In the genomic region with DNA sequence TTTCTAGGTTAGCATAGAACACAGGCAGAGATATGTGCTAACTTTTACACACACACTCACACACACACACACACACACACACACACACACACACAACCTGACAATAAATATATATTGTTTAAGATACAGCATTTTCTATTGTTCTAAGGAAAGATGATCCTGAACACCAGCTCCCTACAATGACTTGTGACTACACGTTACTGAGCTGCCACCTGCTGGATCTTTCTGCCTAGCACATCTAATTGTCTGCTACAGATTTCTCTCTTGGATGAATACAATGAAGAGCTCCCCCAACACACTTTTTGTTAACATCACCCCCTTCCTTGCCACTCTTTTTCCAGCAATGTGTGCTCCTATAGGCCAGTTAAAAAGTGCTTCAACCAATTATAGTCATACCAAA, we compare ENCODE assay signal across 9 mouse cellular contexts. TPM values are rescaled to one million over a fixed set of nuclear protein-coding genes. Genes with fewer than 3 reads are reported as not detected.
DNase-seq lines count a peak whose midpoint lies in the region; ATAC-seq and TF ChIP-seq lines count a peak whose summit lies in the region.
"Had no signal": no experiment of that assay in that cellular context is flagged by ENCODE, and none has a peak within 500 bp of the region (broad histone marks: within the 10 kb centered on the region; RNA-seq: fewer than 3 reads in every experiment).

No protein-coding gene starts in this region.

- peak; percentile 50 for DNase-seq in heart, postnatal 0 days (ENCODE audit: low spot score)
- no peak for DNase-seq in heart, adult 8-10 months (ENCODE audit: low spot score)
- peak; percentile 35 for DNase-seq in MEL-GATA-1-ER (ENCODE audit: extremely low read depth, low read depth)
- DNase-seq in cerebellum, postnatal 25 days: peak; percentile 71 to 83
- peak; percentile 69 to 77 for DNase-seq in layer of hippocampus, postnatal 14 days (ENCODE audit: low spot score in 2 of 2)
- DNase-seq in telencephalon, adult 2 months (ENCODE audit: low read depth, low spot score): peak; percentile 52

- H3K9ac ChIP-seq in heart, postnatal 0 days (replicated peaks; ENCODE audit: low read depth, low read length): no peak overlapping the region
- no peak overlapping the region for H3K9ac ChIP-seq in midbrain, embryonic 12.5 days (replicated peaks)
- H3K9ac ChIP-seq: limb, embryonic 15.5 days had no signal

- no peaks in the 10 kb centered on the region for H3K36me3 ChIP-seq in heart, postnatal 0 days (replicated peaks; ENCODE audit: control insufficient read depth, insufficient read depth, low read length)
- H3K36me3 ChIP-seq in midbrain, embryonic 12.5 days: no peaks in the 10 kb centered on the region
- H3K36me3 ChIP-seq: limb, embryonic 15.5 days had no signal

- TF ChIP-seq EP300 in heart, postnatal 0 days (IDR thresholded peaks at IDR 0.05; ENCODE audit: low read depth): no peak

- ATAC-seq in heart, postnatal 0 days (ENCODE audit: insufficient read depth, low read depth): 0 out of 2 replicates have a peak, but pooled peaks have one; percentile 58
- peak; percentile 73 for ATAC-seq in granulocyte monocyte progenitor cell, adult 5-6 weeks (replicated peaks; ENCODE audit: poor library complexity, severe bottlenecking)
- peak; percentile 68 for ATAC-seq in midbrain, embryonic 12.5 days (ENCODE audit: low FRiP score, low read depth)

- H3K4me3 ChIP-seq in heart, postnatal 0 days (ENCODE audit: low read depth, low read length): no peak overlapping the region
- no peak overlapping the region for H3K4me3 ChIP-seq in midbrain, embryonic 12.5 days
- H3K4me3 ChIP-seq: limb, embryonic 15.5 days had no signal

- H3K27me3 ChIP-seq in heart, postnatal 0 days (ENCODE audit: control insufficient read depth, insufficient read depth, low read length): no peaks in the 10 kb centered on the region
- peaks cover 5% of the 10 kb centered on the region for H3K27me3 ChIP-seq in midbrain, embryonic 12.5 days
- H3K27me3 ChIP-seq: limb, embryonic 15.5 days had no signal

- H3K4me2 ChIP-seq in heart, postnatal 0 days (ENCODE audit: low read depth, low read length): no peak overlapping the region
- no peak overlapping the region for H3K4me2 ChIP-seq in midbrain, embryonic 12.5 days (replicated peaks)
- H3K4me2 ChIP-seq: limb, embryonic 15.5 days had no signal

- H3K9me3 ChIP-seq in heart, postnatal 0 days (replicated peaks; ENCODE audit: control insufficient read depth, low read length): no peaks in the 10 kb centered on the region
- no peaks in the 10 kb centered on the region for H3K9me3 ChIP-seq in midbrain, embryonic 12.5 days
- H3K9me3 ChIP-seq: limb, embryonic 15.5 days had no signal

- TF ChIP-seq CTCF in heart, postnatal 0 days (IDR thresholded peaks at IDR 0.05; ENCODE audit: low read depth): peak; percentile 81

- H3K4me1 ChIP-seq in heart, postnatal 0 days (ENCODE audit: control insufficient read depth, insufficient read depth): peaks cover 14% of the 10 kb centered on the region; the same call in 1 of the 2 replicates
- no peaks in the 10 kb centered on the region for H3K4me1 ChIP-seq in midbrain, embryonic 12.5 days
- H3K4me1 ChIP-seq: limb, embryonic 15.5 days had no signal

- H3K27ac ChIP-seq in heart, postnatal 0 days (ENCODE audit: low read depth): no peak overlapping the region
- no peak overlapping the region for H3K27ac ChIP-seq in midbrain, embryonic 12.5 days (replicated peaks)
- H3K27ac ChIP-seq: limb, embryonic 15.5 days had no signal

- WGBS in heart, postnatal 0 days: 0% methylated on average over 1 of the region's 1 CpGs
- WGBS in midbrain, embryonic 12.5 days: 19% methylated on average over 1 of the region's 1 CpGs

RNA-seq across cellular contexts. Expression of a gene that starts 13.5 kb away (rescaled TPM):
- 20.9 and 30.8 TPM in 2 replicates for total RNA-seq in heart, postnatal 0 days (2014; rRNA removed; ENCODE audit: low replicate concordance)
- 47.5 and 50.2 TPM in 2 replicates for polyA plus RNA-seq in heart, postnatal 0 days (2015; fragmentation: Nextera tagmentation; extraction: Ambion mirVana)
- total RNA-seq in heart, adult 8-10 months (2022): 10 to 100 TPM; 38.5 to 46.6 (median 41.1) TPM
- total RNA-seq in granulocyte monocyte progenitor cell, adult 5-6 weeks (2014; fragmentation: Nextera tagmentation): 69.1 and 85.9 TPM in 2 replicates
- total RNA-seq in granulocyte monocyte progenitor cell, adult 5-6 weeks (2017): 292 and 298 TPM in 2 replicates
- total RNA-seq in layer of hippocampus, postnatal 14 days (2021): 100 to 1,000 TPM; 133 to 144 TPM
- 129 and 135 TPM in 2 replicates for polyA plus RNA-seq in midbrain, embryonic 12.5 days (2016; fragmentation: Nextera tagmentation; extraction: Ambion mirVana)

RNA-seq across cellular contexts. Expression of a gene that starts 46.3 kb away (rescaled TPM):
- total RNA-seq in heart, postnatal 0 days (2014; rRNA removed; ENCODE audit: low replicate concordance): 3.3 and 5.0 TPM in 2 replicates
- polyA plus RNA-seq in heart, postnatal 0 days (2015; fragmentation: Nextera tagmentation; extraction: Ambion mirVana): 0.52 and 0.93 TPM in 2 replicates
- under 1 TPM; 0.22 to 0.34 (median 0.28) TPM for total RNA-seq in heart, adult 8-10 months (2022)
- total RNA-seq in granulocyte monocyte progenitor cell, adult 5-6 weeks (2014; fragmentation: Nextera tagmentation): 3.2 and 3.4 TPM in 2 replicates
- total RNA-seq in granulocyte monocyte progenitor cell, adult 5-6 weeks (2017): 3.7 and 6.3 TPM in 2 replicates
- total RNA-seq in layer of hippocampus, postnatal 14 days (2021): 1 to 10 TPM; 2.5 to 3.1 TPM
- polyA plus RNA-seq in midbrain, embryonic 12.5 days (2016; fragmentation: Nextera tagmentation; extraction: Ambion mirVana): 1.6 and 2.7 TPM in 2 replicates
